Mouse (Mus musculus) kidney, adult 2 months (tissue): Measurements from ENCODE around the gene Cage1.

Experiments used
- CTCF ChIP-seq: fragments of 200-500 bp; conservative IDR thresholded peaks from 2 replicates; pipeline ENCODE4 v1.5.1; 2011; ENCODE audit warnings: low read depth, mild to moderate bottlenecking, control low read depth, low read length, moderate library complexity, mixed read lengths; ENCODE audit not compliant: insufficient read depth, insufficient read length
- POLR2A ChIP-seq: fragments of 200-500 bp; IDR thresholded peaks from one replicate; pipeline ENCODE4 v1.6.1; 2011; ENCODE audit warnings: low read depth, low read length, control low read depth

DNA sequence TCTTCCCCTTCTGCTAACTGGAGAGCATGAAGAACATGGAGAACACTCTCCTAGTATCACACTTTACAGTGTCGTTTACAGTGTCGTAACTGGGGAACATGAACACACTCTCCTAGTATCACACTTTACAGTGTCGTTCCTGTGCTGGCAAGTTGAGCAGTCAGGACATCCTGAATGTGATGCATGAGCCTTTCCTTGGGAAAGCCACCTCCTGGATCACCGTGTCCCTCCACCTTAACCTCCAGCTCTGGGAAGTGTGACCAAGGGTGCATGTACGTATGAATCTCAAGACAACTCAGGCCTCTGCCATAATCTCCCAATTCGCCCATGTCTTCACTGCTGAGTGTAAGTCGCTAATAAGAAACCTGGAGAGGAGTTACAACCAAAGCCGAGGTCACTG is 47.2 kb downstream of the Cage1 start:
- TF ChIP-seq CTCF, result no peak
- no peak for TF ChIP-seq POLR2A
